Mouse (Mus musculus): Measurements from ENCODE around the gene Pglyrp1. TPM values are rescaled to one million over a fixed set of nuclear protein-coding genes. Genes with fewer than 3 reads are reported as not detected.
A peak's percentile ranks its signal among the peaks of the same experiment; 100 is the strongest.

The Pglyrp1 gene
- polyA plus RNA-seq, 1 experiment from 2014 or later = 2.1 TPM

GRCm38 (mm10) chr7:18875372-18875771, 4.2 kb downstream of the Pglyrp1 start:
- no peak for ATAC-seq (ENCODE audit: insufficient read depth, low FRiP score, low TSS enrichment)
- H3K9me3 ChIP-seq (ENCODE audit: control insufficient read depth, low read length) = no peaks in the 10 kb centered on the region
- WGBS = 86% methylated on average over 5 of the region's 5 CpGs
- no peak overlapping the region for H3K27ac ChIP-seq (ENCODE audit: low read depth, low read length)
- H3K4me2 ChIP-seq (ENCODE audit: low read depth) = no peak overlapping the region
- H3K4me1 ChIP-seq (ENCODE audit: control insufficient read depth, insufficient read depth, low read length) = no peaks in the 10 kb centered on the region
- DNase-seq (ENCODE audit: low spot score) = no peak
- H3K27me3 ChIP-seq (ENCODE audit: control insufficient read depth, insufficient read depth, low read length) = no peaks in the 10 kb centered on the region
- H3K36me3 ChIP-seq (ENCODE audit: control insufficient read depth, insufficient read depth, low read length) = no peaks in the 10 kb centered on the region
- H3K9ac ChIP-seq (ENCODE audit: low read length) = no peak overlapping the region
- H3K4me3 ChIP-seq (ENCODE audit: low read depth, low read length) = no peak overlapping the region

GRCm38 (mm10) chr7:18878691-18879090, 7.6 kb downstream of the Pglyrp1 start:
- Histone ChIP-seq H3K4me3 (ENCODE audit: low read depth, low read length) (no peak overlapping the region), H3K9me3 (ENCODE audit: control insufficient read depth, low read length) (no peaks in the 10 kb centered on the region), H3K36me3 (ENCODE audit: control insufficient read depth, insufficient read depth, low read length) (no peaks in the 10 kb centered on the region), H3K9ac (ENCODE audit: low read length) (no peak overlapping the region), H3K4me1 (ENCODE audit: control insufficient read depth, insufficient read depth, low read length) (no peaks in the 10 kb centered on the region), H3K4me2 (ENCODE audit: low read depth) (no peak overlapping the region), H3K27me3 (ENCODE audit: control insufficient read depth, insufficient read depth, low read length) (no peaks in the 10 kb centered on the region), H3K27ac (ENCODE audit: low read depth, low read length) (no peak overlapping the region)
- ATAC-seq (ENCODE audit: insufficient read depth, low FRiP score, low TSS enrichment) = no peak
- no peak for DNase-seq (ENCODE audit: low spot score)
- WGBS = 66% methylated on average over 7 of the region's 7 CpGs

GRCm38 (mm10) chr7:18883991-18884744, 13.0 kb downstream of the Pglyrp1 start:
- no peaks in the 10 kb centered on the region for H3K36me3 ChIP-seq (ENCODE audit: control insufficient read depth, insufficient read depth, low read length)
- 64% methylated on average over 9 of the region's 9 CpGs for WGBS
- ATAC-seq (ENCODE audit: insufficient read depth, low FRiP score, low TSS enrichment) = no peak

GRCm38 (mm10) chr7:18884745-18885422, 13.8 kb downstream of the Pglyrp1 start:
- no peak for ATAC-seq (ENCODE audit: insufficient read depth, low FRiP score, low TSS enrichment)
- no peaks in the 10 kb centered on the region; the same call in 1 of the 2 replicates for H3K9me3 ChIP-seq (ENCODE audit: control insufficient read depth, low read length)
- H3K9ac ChIP-seq (ENCODE audit: low read length) = no peak overlapping the region; the same call in 1 of the 2 replicates
- H3K4me1 ChIP-seq (ENCODE audit: control insufficient read depth, insufficient read depth, low read length) = no peaks in the 10 kb centered on the region
- no peak overlapping the region for H3K4me2 ChIP-seq (ENCODE audit: low read depth)
- no peaks in the 10 kb centered on the region for H3K36me3 ChIP-seq (ENCODE audit: control insufficient read depth, insufficient read depth, low read length)
- no peak overlapping the region for H3K27ac ChIP-seq (ENCODE audit: low read depth, low read length)
- 53% methylated on average over 13 of the region's 13 CpGs for WGBS
- no peak overlapping the region for H3K4me3 ChIP-seq (ENCODE audit: low read depth, low read length)
- H3K27me3 ChIP-seq (ENCODE audit: control insufficient read depth, insufficient read depth, low read length) = no peaks in the 10 kb centered on the region
- DNase-seq (ENCODE audit: low spot score) = no peak

More at GRCm38 (mm10) chr7:18883991-18884744, 13.0 kb downstream of the Pglyrp1 start:
- Histone ChIP-seq H3K9me3 (ENCODE audit: control insufficient read depth, low read length) (no peaks in the 10 kb centered on the region; the same call in 1 of the 2 replicates), H3K27me3 (ENCODE audit: control insufficient read depth, insufficient read depth, low read length) (no peaks in the 10 kb centered on the region), H3K4me1 (ENCODE audit: control insufficient read depth, insufficient read depth, low read length) (no peaks in the 10 kb centered on the region), H3K4me3 (ENCODE audit: low read depth, low read length) (no peak overlapping the region), H3K9ac (ENCODE audit: low read length) (no peak overlapping the region; the same call in 1 of the 2 replicates), H3K4me2 (ENCODE audit: low read depth) (no peak overlapping the region), H3K27ac (ENCODE audit: low read depth, low read length) (no peak overlapping the region)
- DNase-seq (ENCODE audit: low spot score) = no peak

- H3K27me3 ChIP-seq (ENCODE audit: control insufficient read depth, insufficient read depth, low read length) = no peaks in the 10 kb centered on the region
- DNase-seq (ENCODE audit: low spot score) (no peak), ATAC-seq (ENCODE audit: insufficient read depth, low FRiP score, low TSS enrichment) (no peak)
- WGBS = 92% methylated on average over 1 of the region's 1 CpGs
- no peaks in the 10 kb centered on the region for H3K4me1 ChIP-seq (ENCODE audit: control insufficient read depth, insufficient read depth, low read length)
- H3K27ac ChIP-seq (ENCODE audit: low read depth, low read length) = no peak overlapping the region
- H3K9me3 ChIP-seq (ENCODE audit: control insufficient read depth, low read length) = no peaks in the 10 kb centered on the region; the same call in 1 of the 2 replicates
- no peak overlapping the region for H3K4me3 ChIP-seq (ENCODE audit: low read depth, low read length)
- no peak overlapping the region for H3K9ac ChIP-seq (ENCODE audit: low read length)
- H3K4me2 ChIP-seq (ENCODE audit: low read depth) = no peak overlapping the region
- no peaks in the 10 kb centered on the region for H3K36me3 ChIP-seq (ENCODE audit: control insufficient read depth, insufficient read depth, low read length)
These were observed 15.8 kb downstream of the Pglyrp1 start for GRCm38 (mm10) chr7:18886963-18887362.

- Histone ChIP-seq H3K9ac (ENCODE audit: low read length) (no peak overlapping the region), H3K36me3 (ENCODE audit: control insufficient read depth, insufficient read depth, low read length) (no peaks in the 10 kb centered on the region), H3K4me2 (ENCODE audit: low read depth) (no peak overlapping the region), H3K27me3 (ENCODE audit: control insufficient read depth, insufficient read depth, low read length) (peaks cover 11% of the 10 kb centered on the region), H3K27ac (ENCODE audit: low read depth, low read length) (no peak overlapping the region), H3K9me3 (ENCODE audit: control insufficient read depth, low read length) (no peaks in the 10 kb centered on the region), H3K4me3 (ENCODE audit: low read depth, low read length) (no peak overlapping the region), H3K4me1 (ENCODE audit: control insufficient read depth, insufficient read depth, low read length) (peaks cover 4% of the 10 kb centered on the region)
- ATAC-seq (ENCODE audit: insufficient read depth, low FRiP score, low TSS enrichment) = no peak
- WGBS = 96% methylated on average over 8 of the region's 8 CpGs
- DNase-seq (ENCODE audit: low spot score) = no peak
These were observed 19.7 kb downstream of the Pglyrp1 start for GRCm38 (mm10) chr7:18890848-18891247.

GRCm38 (mm10) chr7:18891872-18892599, 20.9 kb downstream of the Pglyrp1 start:
- ATAC-seq (ENCODE audit: insufficient read depth, low FRiP score, low TSS enrichment) (peak; percentile 32; the same call in 1 of the 2 replicates), DNase-seq (ENCODE audit: low spot score) (peak; percentile 88)
- Histone ChIP-seq H3K27ac (ENCODE audit: low read depth, low read length) (no peak overlapping the region), H3K27me3 (ENCODE audit: control insufficient read depth, insufficient read depth, low read length) (peaks cover 11% of the 10 kb centered on the region), H3K9ac (ENCODE audit: low read length) (peak overlapping the region; percentile 27; the same call in 1 of the 2 replicates), H3K36me3 (ENCODE audit: control insufficient read depth, insufficient read depth, low read length) (no peaks in the 10 kb centered on the region), H3K9me3 (ENCODE audit: control insufficient read depth, low read length) (no peaks in the 10 kb centered on the region), H3K4me2 (ENCODE audit: low read depth) (peak overlapping the region; percentile 64), H3K4me1 (ENCODE audit: control insufficient read depth, insufficient read depth, low read length) (peaks cover 4% of the 10 kb centered on the region), H3K4me3 (ENCODE audit: low read depth, low read length) (peak overlapping the region; percentile 28)
- 22% methylated on average over 33 of the region's 33 CpGs for WGBS

- WGBS = 39% methylated on average over 27 of the region's 27 CpGs
- H3K4me2 ChIP-seq (ENCODE audit: low read depth) = peak overlapping the region; percentile 64; the same call in 1 of the 2 replicates
These were observed 21.9 kb downstream of the Pglyrp1 start for GRCm38 (mm10) chr7:18893009-18893408.

More at GRCm38 (mm10) chr7:18893009-18893408, 21.9 kb downstream of the Pglyrp1 start:
- no peak overlapping the region for H3K9ac ChIP-seq (ENCODE audit: low read length)
- no peak overlapping the region for H3K4me3 ChIP-seq (ENCODE audit: low read depth, low read length)
- no peak overlapping the region for H3K27ac ChIP-seq (ENCODE audit: low read depth, low read length)
- peaks cover 11% of the 10 kb centered on the region for H3K27me3 ChIP-seq (ENCODE audit: control insufficient read depth, insufficient read depth, low read length)
- H3K4me1 ChIP-seq (ENCODE audit: control insufficient read depth, insufficient read depth, low read length) = peaks cover 4% of the 10 kb centered on the region
- ATAC-seq (ENCODE audit: insufficient read depth, low FRiP score, low TSS enrichment) = 0 out of 2 replicates have a peak, but pooled peaks have one; percentile 17
- no peaks in the 10 kb centered on the region for H3K36me3 ChIP-seq (ENCODE audit: control insufficient read depth, insufficient read depth, low read length)
- no peaks in the 10 kb centered on the region for H3K9me3 ChIP-seq (ENCODE audit: control insufficient read depth, low read length)
- no peak for DNase-seq (ENCODE audit: low spot score)
